Comparison of ENCODE assay signal across 28 mouse cellular contexts in genomic region chr5:142423141-142423540, GRCm38 (mm10). TPM values are rescaled to one million over a fixed set of nuclear protein-coding genes. Genes with fewer than 3 reads are reported as not detected.
DNase-seq lines count a peak whose midpoint lies in the region; ATAC-seq and TF ChIP-seq lines count a peak whose summit lies in the region.
"Had no signal": no experiment of that assay in that cellular context is flagged by ENCODE, and none has a peak within 500 bp of the region (broad histone marks: within the 10 kb centered on the region; RNA-seq: fewer than 3 reads in every experiment).

No protein-coding gene starts in this region.

- H3K27me3 ChIP-seq in forebrain, embryonic 14.5 days (replicated peaks; ENCODE audit: control insufficient read depth, insufficient read depth, low read length): no peaks in the 10 kb centered on the region
- H3K27me3 ChIP-seq in forebrain, postnatal 0 days (ENCODE audit: insufficient read depth, low read length): no peaks in the 10 kb centered on the region
- no peaks in the 10 kb centered on the region for H3K27me3 ChIP-seq in hindbrain, embryonic 13.5 days
- H3K27me3 ChIP-seq in hindbrain, embryonic 11.5 days (ENCODE audit: control insufficient read depth, insufficient read depth, low read length): no peaks in the 10 kb centered on the region
- no peaks in the 10 kb centered on the region for H3K27me3 ChIP-seq in midbrain, embryonic 13.5 days
- H3K27me3 ChIP-seq in midbrain, embryonic 10.5 days (ENCODE audit: low read depth, poor library complexity, severe bottlenecking): no peaks in the 10 kb centered on the region
- H3K27me3 ChIP-seq: CH12.LX; heart, embryonic 13.5 days; kidney, embryonic 15.5 days; limb, embryonic 13.5 days; liver, embryonic 12.5 days; Patski had no signal

- no peaks in the 10 kb centered on the region for H3K9me3 ChIP-seq in forebrain, embryonic 14.5 days (replicated peaks; ENCODE audit: control insufficient read depth, low read length)
- no peaks in the 10 kb centered on the region for H3K9me3 ChIP-seq in forebrain, postnatal 0 days (ENCODE audit: low read length)
- no peaks in the 10 kb centered on the region for H3K9me3 ChIP-seq in hindbrain, embryonic 13.5 days
- no peaks in the 10 kb centered on the region for H3K9me3 ChIP-seq in hindbrain, embryonic 11.5 days (ENCODE audit: control insufficient read depth, low read length)
- no peaks in the 10 kb centered on the region for H3K9me3 ChIP-seq in midbrain, embryonic 13.5 days
- no peaks in the 10 kb centered on the region for H3K9me3 ChIP-seq in midbrain, embryonic 10.5 days (replicated peaks)
- H3K9me3 ChIP-seq: G1E; heart, embryonic 13.5 days; kidney, embryonic 15.5 days; limb, embryonic 13.5 days; liver, embryonic 12.5 days had no signal

- no peak for TF ChIP-seq CTCF in forebrain, postnatal 0 days (IDR thresholded peaks at IDR 0.05; ENCODE audit: low read depth)

- peaks cover 10% of the 10 kb centered on the region; the same call in 1 of the 2 replicates for H3K4me1 ChIP-seq in forebrain, embryonic 14.5 days (ENCODE audit: control insufficient read depth, insufficient read depth, low read length)
- peaks cover 9% of the 10 kb centered on the region; the same call in 1 of the 2 replicates for H3K4me1 ChIP-seq in forebrain, postnatal 0 days (ENCODE audit: insufficient read depth)
- peaks cover 45% of the 10 kb centered on the region for H3K4me1 ChIP-seq in hindbrain, embryonic 13.5 days (replicated peaks)
- H3K4me1 ChIP-seq in hindbrain, embryonic 11.5 days (replicated peaks; ENCODE audit: control insufficient read depth, insufficient read depth, low read length): no peaks in the 10 kb centered on the region
- peaks cover 57% of the 10 kb centered on the region for H3K4me1 ChIP-seq in midbrain, embryonic 13.5 days (replicated peaks)
- peaks cover 61% of the 10 kb centered on the region for H3K4me1 ChIP-seq in midbrain, embryonic 10.5 days

- 0 out of 2 replicates have a peak overlapping the region, but pooled peaks have one; percentile 21 for H3K27ac ChIP-seq in forebrain, embryonic 14.5 days (ENCODE audit: low read depth, low read length)
- no peak overlapping the region for H3K27ac ChIP-seq in forebrain, postnatal 0 days (ENCODE audit: low read depth, low read length)
- peak overlapping the region; percentile 61 for H3K27ac ChIP-seq in hindbrain, embryonic 13.5 days
- no peak overlapping the region for H3K27ac ChIP-seq in hindbrain, embryonic 11.5 days (ENCODE audit: low read depth, low read length)
- H3K27ac ChIP-seq in midbrain, embryonic 13.5 days: peak overlapping the region; percentile 49
- H3K27ac ChIP-seq in midbrain, embryonic 10.5 days (replicated peaks): no peak overlapping the region
- H3K27ac ChIP-seq: limb, embryonic 13.5 days; liver, embryonic 12.5 days had no signal

- H3K9ac ChIP-seq in forebrain, embryonic 14.5 days (ENCODE audit: low read length): no peak overlapping the region
- H3K9ac ChIP-seq in forebrain, postnatal 0 days: no peak overlapping the region
- H3K9ac ChIP-seq in hindbrain, embryonic 13.5 days: no peak overlapping the region
- no peak overlapping the region for H3K9ac ChIP-seq in hindbrain, embryonic 11.5 days (ENCODE audit: low read depth, low read length)
- 0 out of 2 replicates have a peak overlapping the region, but pooled peaks have one; percentile 32 for H3K9ac ChIP-seq in midbrain, embryonic 13.5 days (replicated peaks)
- H3K9ac ChIP-seq: heart, embryonic 13.5 days; kidney, embryonic 15.5 days; limb, embryonic 13.5 days; liver, embryonic 12.5 days had no signal

- WGBS in forebrain, embryonic 14.5 days: 75% methylated on average over 10 of the region's 10 CpGs
- WGBS in forebrain, postnatal 0 days: 66% methylated on average over 10 of the region's 10 CpGs
- WGBS in hindbrain, embryonic 13.5 days: 75% methylated on average over 10 of the region's 10 CpGs
- 91% methylated on average over 10 of the region's 10 CpGs for WGBS in hindbrain, embryonic 11.5 days
- 85% methylated on average over 10 of the region's 10 CpGs for WGBS in midbrain, embryonic 13.5 days
- WGBS in midbrain, embryonic 10.5 days: 95% methylated on average over 10 of the region's 10 CpGs

- no peak overlapping the region for H3K4me2 ChIP-seq in forebrain, embryonic 14.5 days (ENCODE audit: low read length)
- no peak overlapping the region for H3K4me2 ChIP-seq in forebrain, postnatal 0 days (ENCODE audit: low read depth)
- no peak overlapping the region for H3K4me2 ChIP-seq in hindbrain, embryonic 13.5 days
- H3K4me2 ChIP-seq in hindbrain, embryonic 11.5 days (replicated peaks; ENCODE audit: low read depth, low read length): no peak overlapping the region
- no peak overlapping the region for H3K4me2 ChIP-seq in midbrain, embryonic 13.5 days (replicated peaks)
- H3K4me2 ChIP-seq: heart, embryonic 13.5 days; kidney, embryonic 15.5 days; limb, embryonic 13.5 days; liver, embryonic 12.5 days had no signal

- H3K36me3 ChIP-seq in forebrain, embryonic 14.5 days (ENCODE audit: control insufficient read depth, insufficient read depth, low read length): peaks cover 4% of the 10 kb centered on the region; the same call in 1 of the 2 replicates
- peaks cover 15% of the 10 kb centered on the region for H3K36me3 ChIP-seq in forebrain, postnatal 0 days (ENCODE audit: insufficient read depth)
- H3K36me3 ChIP-seq in hindbrain, embryonic 13.5 days: peaks cover 22% of the 10 kb centered on the region
- H3K36me3 ChIP-seq in hindbrain, embryonic 11.5 days (ENCODE audit: control insufficient read depth, insufficient read depth, low read length): no peaks in the 10 kb centered on the region
- peaks cover 22% of the 10 kb centered on the region for H3K36me3 ChIP-seq in midbrain, embryonic 13.5 days
- H3K36me3 ChIP-seq in midbrain, embryonic 10.5 days: peaks cover 62% of the 10 kb centered on the region

- DNase-seq in forebrain, embryonic 14.5 days (ENCODE audit: low spot score): no peak
- DNase-seq in forebrain, postnatal 0 days: no peak
- no peak for DNase-seq in hindbrain, embryonic 11.5 days (ENCODE audit: low spot score)
- DNase-seq in midbrain, embryonic 10.5 days (ENCODE audit: low spot score): no peak
- DNase-seq in right cerebral cortex, postnatal 4 days: no peak
- DNase-seq: adrenal gland, postnatal 36 days; B cell, adult 2 months; cerebellum, adult 11 months; gastrocnemius, postnatal 10 days; heart, adult 11 months; heart, postnatal 14 days; kidney, adult 11 months; kidney, postnatal 36 days; layer of hippocampus, adult 9-11 months; lung, adult 18-20 months; lung, postnatal 10 days; thymus, adult 18-20 months; thymus, postnatal 36 days had no signal

- ATAC-seq in forebrain, embryonic 14.5 days: no peak
- ATAC-seq in forebrain, postnatal 0 days: no peak
- peak; percentile 32; the same call in 1 of the 2 replicates for ATAC-seq in hindbrain, embryonic 13.5 days (ENCODE audit: low FRiP score)
- no peak for ATAC-seq in hindbrain, embryonic 11.5 days (ENCODE audit: low FRiP score)
- no peak for ATAC-seq in midbrain, embryonic 13.5 days
- ATAC-seq: hindbrain, embryonic 16.5 days; liver, embryonic 12.5 days; Patski had no signal

- H3K4me3 ChIP-seq in forebrain, embryonic 14.5 days (ENCODE audit: low read depth, low read length): no peak overlapping the region
- H3K4me3 ChIP-seq in forebrain, postnatal 0 days (ENCODE audit: low read depth, low read length): no peak overlapping the region
- no peak overlapping the region for H3K4me3 ChIP-seq in hindbrain, embryonic 13.5 days
- no peak overlapping the region for H3K4me3 ChIP-seq in hindbrain, embryonic 11.5 days (ENCODE audit: low read depth, low read length)
- H3K4me3 ChIP-seq in midbrain, embryonic 13.5 days (replicated peaks): no peak overlapping the region
- H3K4me3 ChIP-seq in midbrain, embryonic 10.5 days: no peak overlapping the region
- H3K4me3 ChIP-seq: heart, embryonic 13.5 days; kidney, embryonic 15.5 days; limb, embryonic 13.5 days; liver, embryonic 12.5 days had no signal

RNA-seq across cellular contexts. Expression of gene Foxk1, which starts 21.8 kb away (rescaled TPM):
- polyA plus RNA-seq in forebrain, embryonic 14.5 days (2014; fragmentation: Nextera tagmentation; extraction: Ambion mirVana): 1.8 and 2.8 TPM in 2 replicates
- 13.8 and 19.0 TPM in 2 replicates for total RNA-seq in forebrain, postnatal 0 days (2014; rRNA removed)
- polyA plus RNA-seq in forebrain, postnatal 0 days (2015; fragmentation: Nextera tagmentation; extraction: Ambion mirVana): 3.2 and 5.0 TPM in 2 replicates
- polyA plus RNA-seq in hindbrain, embryonic 13.5 days (2015; fragmentation: Nextera tagmentation; extraction: Ambion mirVana): 5.3 and 5.6 TPM in 2 replicates
- 4.0 and 4.1 TPM in 2 replicates for polyA plus RNA-seq in hindbrain, embryonic 11.5 days (2014; fragmentation: Nextera tagmentation; extraction: Ambion mirVana)
- polyA plus RNA-seq in midbrain, embryonic 13.5 days (2015; fragmentation: Nextera tagmentation; extraction: Ambion mirVana): 4.8 and 5.1 TPM in 2 replicates
- 3.7 and 5.3 TPM in 2 replicates for polyA plus RNA-seq in midbrain, embryonic 10.5 days (2016; fragmentation: Nextera tagmentation; extraction: Ambion mirVana)

RNA-seq across cellular contexts. Expression of gene Ap5z1, which starts 40.6 kb away (rescaled TPM):
- polyA plus RNA-seq in forebrain, embryonic 14.5 days (2014; fragmentation: Nextera tagmentation; extraction: Ambion mirVana): 9.4 and 14.3 TPM in 2 replicates
- 13.5 and 16.7 TPM in 2 replicates for total RNA-seq in forebrain, postnatal 0 days (2014; rRNA removed)
- 6.4 and 7.8 TPM in 2 replicates for polyA plus RNA-seq in forebrain, postnatal 0 days (2015; fragmentation: Nextera tagmentation; extraction: Ambion mirVana)
- polyA plus RNA-seq in hindbrain, embryonic 13.5 days (2015; fragmentation: Nextera tagmentation; extraction: Ambion mirVana): 12.8 and 15.2 TPM in 2 replicates
- 9.2 and 9.6 TPM in 2 replicates for polyA plus RNA-seq in hindbrain, embryonic 11.5 days (2014; fragmentation: Nextera tagmentation; extraction: Ambion mirVana)
- polyA plus RNA-seq in midbrain, embryonic 13.5 days (2015; fragmentation: Nextera tagmentation; extraction: Ambion mirVana): 14.3 and 14.8 TPM in 2 replicates
- polyA plus RNA-seq in midbrain, embryonic 10.5 days (2016; fragmentation: Nextera tagmentation; extraction: Ambion mirVana): 12.3 and 14.6 TPM in 2 replicates

Comparison
In these comparisons a context has a peak if more than half of its experiments do, and no peak if none do; other contexts are left out.
1. H3K27ac ChIP-seq: peak in forebrain, embryonic 14.5 days (single experiment), hindbrain, embryonic 13.5 days (single experiment) and midbrain, embryonic 13.5 days (single experiment); none in forebrain, postnatal 0 days (single experiment), hindbrain, embryonic 11.5 days (single experiment) and midbrain, embryonic 10.5 days (single experiment).